Mouse (Mus musculus) inflammation-experienced regulatory T-cells, adult 16 weeks (primary cell): Measurements from ENCODE around the gene C3ar1. TPM values are rescaled to one million over a fixed set of nuclear protein-coding genes. Genes with fewer than 3 reads are reported as not detected.

Experiments used
- polyA plus RNA-seq: library from polyadenylated mRNA; unstranded; fragments of 100-300 nt; shearing (Covaris generic); gene quantifications from one replicate; pipeline ENCODE4 v1.2.1, GENCODE M21; 2017

Gene C3ar1
- polyA plus RNA-seq: not detected

DNA sequence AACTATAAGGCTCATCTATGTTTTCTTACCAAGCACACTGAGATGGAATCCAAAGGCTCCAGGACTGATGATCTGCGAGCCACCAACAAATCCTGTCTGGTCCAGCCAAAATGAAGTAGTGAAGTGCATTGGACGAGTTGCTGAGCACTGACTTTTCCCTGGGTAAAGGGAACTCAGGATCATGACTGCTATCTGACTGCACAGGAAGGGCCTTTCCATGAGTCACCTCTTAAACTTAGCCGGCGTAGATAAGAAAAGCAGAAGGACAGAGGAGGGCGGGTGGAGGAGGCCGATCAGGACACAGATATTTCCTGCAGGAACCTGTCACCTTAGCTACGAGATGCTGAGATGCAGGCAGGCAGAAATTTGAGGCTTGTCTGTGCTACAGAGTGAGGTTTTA, at the start of gene C3ar1:
Gene C3ar1, minus strand, starts transcription at position 207 of the 400 bp plus-strand sequence.

DNA sequence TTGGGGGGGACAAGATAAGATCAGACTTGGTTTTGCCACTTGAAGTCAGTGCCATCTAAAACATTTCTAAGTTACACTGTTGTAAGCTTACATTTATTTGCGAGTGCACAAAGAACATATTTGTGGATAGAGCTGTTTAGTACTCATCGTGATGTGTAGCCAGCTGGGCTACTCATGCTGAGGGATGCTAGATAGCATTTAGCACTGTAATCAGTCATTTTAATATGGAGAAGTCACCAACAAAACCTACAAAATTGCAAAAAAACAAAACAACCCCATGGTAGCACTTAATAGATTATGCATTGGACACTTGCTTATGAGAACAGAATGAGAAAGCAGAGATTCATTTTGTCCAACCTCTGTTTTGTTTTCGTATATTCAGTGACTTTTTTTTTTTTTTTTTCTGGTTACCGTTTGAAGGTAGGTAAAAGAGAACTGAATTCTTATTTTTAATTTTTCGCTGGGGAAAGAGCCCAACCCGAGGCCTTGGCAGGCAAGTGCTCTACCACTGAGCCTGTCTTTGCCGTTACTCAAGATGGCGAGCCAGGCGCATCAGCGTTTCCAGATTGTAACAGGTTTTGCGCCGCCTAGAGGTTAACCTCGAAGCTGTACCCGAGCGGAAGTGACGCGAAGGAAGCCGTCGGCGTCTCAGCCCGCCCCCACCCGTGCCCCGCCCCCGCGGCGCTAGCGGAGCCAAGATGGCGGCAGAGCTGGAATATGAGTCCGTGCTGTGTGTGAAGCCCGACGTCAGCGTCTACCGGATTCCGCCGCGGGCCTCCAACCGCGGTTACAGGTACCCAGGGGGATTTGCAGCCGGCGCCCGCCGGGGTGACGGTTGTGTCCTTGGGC, 18.1 kb upstream of the C3ar1 start, which contains the start of gene Necap1:
Gene Necap1, plus strand, starts transcription at position 604 of the 849 bp plus-strand sequence.

DNA sequence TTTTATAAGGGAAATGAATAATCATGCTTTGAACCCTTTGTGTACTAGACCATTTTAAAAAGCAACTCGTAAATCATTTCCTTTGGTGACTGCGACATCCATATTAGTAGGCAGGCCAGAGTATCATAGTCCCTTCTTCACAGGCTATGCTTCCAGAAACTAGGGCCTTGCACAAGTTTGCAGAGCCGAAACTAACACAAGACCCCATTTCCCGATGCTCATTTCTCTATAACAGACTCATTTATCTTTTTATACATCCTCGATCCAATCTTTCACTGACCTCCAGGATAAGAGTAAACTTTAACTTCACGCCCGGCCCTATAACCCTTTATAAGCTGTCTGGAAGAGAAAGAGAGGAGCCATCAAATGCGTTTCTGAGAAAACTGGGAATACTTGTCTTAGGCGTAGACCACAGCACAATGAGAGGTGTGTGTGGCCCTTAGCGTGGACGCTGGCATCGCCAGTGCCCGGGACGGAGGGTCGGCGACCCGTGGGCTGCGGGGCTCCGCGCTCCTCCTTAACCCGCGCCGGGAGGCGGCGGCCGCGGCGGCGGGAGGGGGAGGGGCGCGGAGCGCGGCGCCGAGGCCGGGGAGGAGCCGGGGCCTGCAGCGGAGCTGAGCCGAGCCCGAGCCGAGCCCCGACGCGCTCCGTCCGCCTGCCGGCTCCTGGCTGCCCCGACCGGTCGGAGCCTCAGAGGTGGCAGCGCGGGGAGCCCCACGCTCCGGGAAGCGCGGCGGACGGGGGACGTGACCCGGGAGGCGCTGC, 36.5 kb downstream of the C3ar1 start, which contains the start of gene Foxj2:
Gene Foxj2, plus strand, starts transcription at position 609 of the 765 bp plus-strand sequence.

DNA sequence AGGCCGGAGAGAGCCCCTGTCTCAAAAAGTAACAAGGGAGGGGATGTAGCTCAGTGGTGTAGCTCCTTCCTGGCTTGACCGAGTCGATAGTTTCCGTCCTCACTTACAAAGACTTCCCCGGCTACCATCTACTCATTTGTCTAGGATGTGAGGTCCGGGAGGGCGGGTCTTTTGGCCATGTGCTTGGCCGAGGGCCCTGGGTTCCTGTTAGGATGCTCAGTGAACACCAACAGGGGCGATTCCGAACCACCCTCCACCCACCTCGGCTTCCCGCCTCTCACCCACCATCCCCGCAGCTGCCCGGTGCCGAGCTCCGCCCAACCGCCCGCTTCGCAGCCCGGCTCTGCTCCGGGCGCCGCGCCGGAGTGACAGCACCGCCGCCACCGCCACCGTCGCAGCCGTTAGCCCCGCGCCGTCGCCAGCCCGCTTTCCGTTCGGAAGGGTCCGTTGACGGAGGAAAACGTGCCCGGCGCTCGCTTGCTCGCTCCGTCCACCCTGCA, 54.6 kb downstream of the C3ar1 start, which contains the start of gene Slc2a3:
Gene Slc2a3, minus strand, starts transcription at position 340 of the 500 bp plus-strand sequence.

Other genes with a start within 250 kb of the C3ar1 start
- gene Gdf3, start 246.1 kb downstream of the C3ar1 start, polyA plus RNA-seq: not detected
- not detected for gene Dppa3, start 229.8 kb downstream of the C3ar1 start, polyA plus RNA-seq
- gene Nanog, start 148.7 kb downstream of the C3ar1 start, polyA plus RNA-seq: not detected
- 134 TPM for gene Slc2a3, start 54.5 kb downstream of the C3ar1 start, polyA plus RNA-seq
- gene Foxj2, start 36.2 kb downstream of the C3ar1 start, polyA plus RNA-seq: 8.9 TPM
- 39.8 TPM for gene Necap1, start 18.3 kb upstream of the C3ar1 start, polyA plus RNA-seq
- gene Clec4a1, start 65.7 kb upstream of the C3ar1 start, polyA plus RNA-seq: 0.62 TPM
- gene Clec4a3, start 96.4 kb upstream of the C3ar1 start, polyA plus RNA-seq: 2.5 TPM
- gene Clec4a4, start 134.2 kb upstream of the C3ar1 start, polyA plus RNA-seq: not detected
- 0.82 TPM for gene Clec4b1, start 193.8 kb upstream of the C3ar1 start, polyA plus RNA-seq